24 mouse cellular contexts compared by ENCODE assay signal in the genomic region with DNA sequence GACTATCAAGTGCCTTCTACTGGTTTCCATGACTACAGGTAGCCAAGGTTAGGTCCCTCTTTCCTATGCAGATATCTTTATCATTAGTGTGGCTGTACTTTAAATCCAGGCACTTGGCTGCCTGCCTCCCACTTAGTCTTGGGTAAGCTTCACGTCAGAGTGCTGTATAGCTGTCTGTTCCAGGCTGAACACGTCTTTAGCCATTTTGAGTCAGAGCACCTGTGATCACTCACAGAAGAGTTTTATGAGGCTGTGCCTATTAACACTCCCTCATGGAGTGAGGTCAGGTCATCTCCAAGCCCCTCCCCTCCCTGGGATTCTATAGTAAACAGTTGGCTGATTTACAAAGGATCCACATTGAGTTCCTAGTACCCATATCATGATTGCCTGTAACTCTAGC.
DNase-seq lines count a peak whose midpoint lies in the region; ATAC-seq and TF ChIP-seq lines count a peak whose summit lies in the region.
"Had no signal": no experiment of that assay in that cellular context is flagged by ENCODE, and none has a peak within 500 bp of the region (broad histone marks: within the 10 kb centered on the region; RNA-seq: fewer than 3 reads in every experiment).

No protein-coding gene starts in this region.

- no peak overlapping the region for H3K27ac ChIP-seq in heart, embryonic 10.5 days
- no peak overlapping the region for H3K27ac ChIP-seq in heart, embryonic 12.5 days (ENCODE audit: poor library complexity, severe bottlenecking)
- no peak overlapping the region for H3K27ac ChIP-seq in kidney, embryonic 15.5 days
- H3K27ac ChIP-seq in kidney, adult 2 months (ENCODE audit: insufficient read depth, low read depth, low read length), result no peak overlapping the region
- H3K27ac ChIP-seq in kidney, postnatal 0 days, result no peak overlapping the region
- H3K27ac ChIP-seq: embryonic facial prominence, embryonic 10.5 days; embryonic facial prominence, embryonic 12.5 days; forebrain, embryonic 13.5 days; forebrain, embryonic 15.5 days had no signal

- H3K9ac ChIP-seq in heart, embryonic 12.5 days, result no peak overlapping the region
- no peak overlapping the region for H3K9ac ChIP-seq in kidney, embryonic 15.5 days
- no peak overlapping the region for H3K9ac ChIP-seq in kidney, postnatal 0 days (ENCODE audit: low read depth, low read length)
- H3K9ac ChIP-seq: embryonic facial prominence, embryonic 12.5 days; forebrain, embryonic 13.5 days; forebrain, embryonic 15.5 days had no signal

- no peak for ATAC-seq in heart, embryonic 12.5 days (ENCODE audit: insufficient number of reproducible peaks, low FRiP score)
- peak; percentile 70; the same call in 1 of the 2 replicates for ATAC-seq in kidney, embryonic 15.5 days (replicated peaks; ENCODE audit: low FRiP score)
- ATAC-seq in kidney, postnatal 0 days (replicated peaks; ENCODE audit: low FRiP score, low read depth), result no peak; the same call in 1 of the 2 replicates
- ATAC-seq: activated CD4-positive, CD25-positive, alpha-beta regulatory T cell, adult 4 months; CD4-positive, CD25-positive, alpha-beta regulatory T cell, adult 4 months; forebrain, embryonic 13.5 days; forebrain, embryonic 15.5 days; Patski had no signal

- 57% methylated on average over 2 of the region's 2 CpGs for WGBS in heart, embryonic 10.5 days
- 46% methylated on average over 2 of the region's 2 CpGs for WGBS in heart, embryonic 12.5 days
- WGBS in kidney, embryonic 15.5 days, result 14% methylated on average over 2 of the region's 2 CpGs
- 35% methylated on average over 2 of the region's 2 CpGs for WGBS in kidney, adult 2 months
- WGBS in kidney, postnatal 0 days, result 20% methylated on average over 2 of the region's 2 CpGs

- 0 out of 2 replicates have a peak, but pooled peaks cover 6% of the 10 kb centered on the region for H3K4me1 ChIP-seq in heart, embryonic 10.5 days
- H3K4me1 ChIP-seq in heart, embryonic 12.5 days (replicated peaks), result no peaks in the 10 kb centered on the region
- 0 out of 2 replicates have a peak, but pooled peaks cover 10% of the 10 kb centered on the region for H3K4me1 ChIP-seq in kidney, embryonic 15.5 days
- H3K4me1 ChIP-seq in kidney, adult 2 months (ENCODE audit: control insufficient read depth, insufficient read depth, low read length), result no peaks in the 10 kb centered on the region
- H3K4me1 ChIP-seq in kidney, postnatal 0 days (replicated peaks; ENCODE audit: insufficient read depth, low read length), result no peaks in the 10 kb centered on the region
- H3K4me1 ChIP-seq: embryonic facial prominence, embryonic 10.5 days; embryonic facial prominence, embryonic 12.5 days; forebrain, embryonic 13.5 days; forebrain, embryonic 15.5 days had no signal

- no peaks in the 10 kb centered on the region for H3K9me3 ChIP-seq in heart, embryonic 10.5 days
- H3K9me3 ChIP-seq in heart, embryonic 12.5 days (replicated peaks), result no peaks in the 10 kb centered on the region
- no peaks in the 10 kb centered on the region for H3K9me3 ChIP-seq in kidney, embryonic 15.5 days (replicated peaks)
- no peaks in the 10 kb centered on the region for H3K9me3 ChIP-seq in kidney, postnatal 0 days (replicated peaks; ENCODE audit: low read length)
- H3K9me3 ChIP-seq: embryonic facial prominence, embryonic 10.5 days; embryonic facial prominence, embryonic 12.5 days; forebrain, embryonic 13.5 days; forebrain, embryonic 15.5 days had no signal

- H3K36me3 ChIP-seq in heart, embryonic 10.5 days, result no peaks in the 10 kb centered on the region
- no peaks in the 10 kb centered on the region for H3K36me3 ChIP-seq in heart, embryonic 12.5 days
- no peaks in the 10 kb centered on the region for H3K36me3 ChIP-seq in kidney, embryonic 15.5 days
- H3K36me3 ChIP-seq in kidney, adult 2 months (ENCODE audit: control insufficient read depth, insufficient read depth, low read length), result no peaks in the 10 kb centered on the region
- H3K36me3 ChIP-seq in kidney, postnatal 0 days (ENCODE audit: insufficient read depth, low read length), result no peaks in the 10 kb centered on the region
- H3K36me3 ChIP-seq: embryonic facial prominence, embryonic 10.5 days; embryonic facial prominence, embryonic 12.5 days; forebrain, embryonic 15.5 days; G1E had no signal

- 0 out of 2 replicates have a peak, but pooled peaks cover 4% of the 10 kb centered on the region for H3K27me3 ChIP-seq in heart, embryonic 10.5 days (ENCODE audit: insufficient read depth, poor library complexity, severe bottlenecking)
- H3K27me3 ChIP-seq in heart, embryonic 12.5 days (replicated peaks), result no peaks in the 10 kb centered on the region
- no peaks in the 10 kb centered on the region; the same call in 1 of the 2 replicates for H3K27me3 ChIP-seq in kidney, embryonic 15.5 days
- no peaks in the 10 kb centered on the region for H3K27me3 ChIP-seq in kidney, adult 2 months (replicated peaks; ENCODE audit: control insufficient read depth, insufficient read depth, low read length)
- no peaks in the 10 kb centered on the region for H3K27me3 ChIP-seq in kidney, postnatal 0 days (ENCODE audit: insufficient read depth, low read length)
- H3K27me3 ChIP-seq: CH12.LX; embryonic facial prominence, embryonic 12.5 days; forebrain, embryonic 13.5 days; forebrain, embryonic 15.5 days; Patski had no signal

- no peak for TF ChIP-seq CTCF in kidney, adult 2 months (conservative IDR thresholded peaks at IDR 0.05; ENCODE audit: insufficient read depth, insufficient read length, low read depth, low read length)
- TF ChIP-seq CTCF in kidney, postnatal 0 days (IDR thresholded peaks at IDR 0.05; ENCODE audit: low read depth), result no peak

- peak; percentile 13 for DNase-seq in heart, embryonic 10.5 days (ENCODE audit: low spot score)
- no peak for DNase-seq in kidney, adult 2 months
- DNase-seq in kidney, postnatal 0 days (ENCODE audit: low spot score), result peak; percentile 46
- no peak for DNase-seq in kidney, adult 8-10 months
- DNase-seq: adrenal gland, adult 8-10 months; adrenal gland, postnatal 14 days; adrenal gland, postnatal 36 days; B cell, adult 2 months; cerebellum, adult 11-12 months; cerebellum, adult 2 months; cerebellum, adult 9-10 months; cerebellum, postnatal 10 days; cerebellum, postnatal 25 days had no signal

- no peak for TF ChIP-seq POLR2A in kidney, adult 2 months (IDR thresholded peaks at IDR 0.05; ENCODE audit: low read depth, low read length)

- no peak overlapping the region for H3K4me2 ChIP-seq in heart, embryonic 12.5 days
- no peak overlapping the region for H3K4me2 ChIP-seq in kidney, embryonic 15.5 days
- H3K4me2 ChIP-seq in kidney, postnatal 0 days (ENCODE audit: low read length), result no peak overlapping the region
- H3K4me2 ChIP-seq: embryonic facial prominence, embryonic 12.5 days; forebrain, embryonic 13.5 days; forebrain, embryonic 15.5 days had no signal

- no peak overlapping the region for H3K4me3 ChIP-seq in heart, embryonic 10.5 days
- H3K4me3 ChIP-seq in heart, embryonic 12.5 days, result no peak overlapping the region
- H3K4me3 ChIP-seq in kidney, embryonic 15.5 days (replicated peaks), result no peak overlapping the region
- no peak overlapping the region for H3K4me3 ChIP-seq in kidney, adult 2 months (ENCODE audit: insufficient read depth, low read depth, low read length)
- no peak overlapping the region for H3K4me3 ChIP-seq in kidney, postnatal 0 days (replicated peaks; ENCODE audit: low read depth, low read length)
- H3K4me3 ChIP-seq: embryonic facial prominence, embryonic 10.5 days; embryonic facial prominence, embryonic 12.5 days; forebrain, embryonic 13.5 days; forebrain, embryonic 15.5 days had no signal

Comparison
In these comparisons a context has a peak if more than half of its experiments do, and no peak if none do; other contexts are left out.
1. DNase-seq: peak in heart, embryonic 10.5 days (single experiment) and kidney, postnatal 0 days (single experiment); none in kidney, adult 2 months (single experiment) and kidney, adult 8-10 months (0 of 2).